Mouse (Mus musculus) inflammation-experienced regulatory T-cells (primary cell): ENCODE results near the gene Babam1. TPM values are rescaled to one million over a fixed set of nuclear protein-coding genes. Genes with fewer than 3 reads are reported as not detected.

Source experiments
- polyA plus RNA-seq, 2 experiments: library from polyadenylated mRNA; unstranded; fragments of 100-300 nt; shearing (Covaris generic); gene quantifications; one replicate each; pipeline ENCODE4 v1.2.1; 2017

The Babam1 gene
- 100 to 1,000 TPM; 104 to 108 TPM for polyA plus RNA-seq

DNA sequence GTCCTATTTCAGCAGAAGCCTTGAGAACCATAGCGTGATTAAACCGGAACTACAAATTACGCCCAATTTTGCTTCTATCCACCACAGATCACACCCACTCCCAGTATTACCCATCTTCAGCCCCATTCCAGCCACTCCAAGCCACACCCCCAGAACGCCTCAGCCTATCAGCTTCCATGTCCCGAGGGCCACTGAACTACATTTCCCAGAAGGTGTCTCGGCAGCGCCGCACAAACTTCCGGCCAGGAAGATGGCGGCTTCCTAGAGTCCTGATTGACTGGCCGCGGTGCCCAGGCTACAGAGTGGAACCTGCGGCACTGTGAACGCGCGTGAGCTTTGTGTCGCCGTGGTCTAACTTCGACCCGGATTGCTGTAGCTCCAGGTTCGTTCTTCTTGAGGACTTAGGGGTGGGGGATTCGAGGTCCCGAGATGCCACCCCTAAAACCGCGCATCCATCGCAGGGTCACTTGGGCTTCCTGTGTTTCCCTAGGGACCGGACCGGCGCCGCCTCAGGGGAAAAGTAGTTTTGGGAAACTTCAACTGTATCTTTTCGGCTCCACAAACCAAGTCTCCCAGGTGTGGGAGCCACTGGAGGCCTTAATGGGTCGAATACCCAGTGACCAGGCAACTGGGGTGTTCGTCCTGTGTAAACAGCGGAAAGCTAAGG, at the start of gene Babam1:
TSS of gene Babam1 (plus strand) at position 223 of the 667 bp plus-strand sequence.

GRCm38 (mm10) chr8:71366771-71367528, 29.7 kb upstream of the Babam1 start, which contains the start of gene Use1:
TSS of gene Use1 (plus strand) at chr8:71366848.

GRCm38 (mm10) chr8:71371236-71371848, 25.3 kb upstream of the Babam1 start, which contains the start of gene Ocel1:
TSS of gene Ocel1 (plus strand) at chr8:71371298.

GRCm38 (mm10) chr8:71381421-71381970, 15.2 kb upstream of the Babam1 start, which contains the start of gene Nr2f6:
TSS of gene Nr2f6 (minus strand) at chr8:71381960.

DNA sequence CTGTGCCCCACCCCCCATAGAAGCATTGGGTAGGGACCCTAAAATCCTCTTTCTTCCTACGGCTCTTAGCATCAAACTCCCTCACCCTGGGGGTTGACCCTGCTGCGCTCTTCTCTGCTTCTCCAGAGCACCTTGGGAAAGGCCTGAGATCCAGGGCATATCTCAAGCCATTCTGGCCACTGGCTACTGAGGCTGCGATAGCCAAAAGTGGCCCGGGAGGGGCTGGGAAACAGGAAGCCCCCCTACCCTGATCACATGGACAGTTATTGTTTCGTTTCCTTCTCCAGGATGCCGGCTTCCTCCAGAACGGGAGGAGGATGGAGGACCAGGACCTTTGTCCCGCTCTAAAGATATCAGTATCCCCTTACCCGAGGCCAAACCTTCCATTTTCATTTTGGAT, 1.0 kb upstream of the Babam1 start, which contains the start of gene Ushbp1:
TSS of gene Ushbp1 (minus strand) at position 174 of the 400 bp plus-strand sequence.

DNA sequence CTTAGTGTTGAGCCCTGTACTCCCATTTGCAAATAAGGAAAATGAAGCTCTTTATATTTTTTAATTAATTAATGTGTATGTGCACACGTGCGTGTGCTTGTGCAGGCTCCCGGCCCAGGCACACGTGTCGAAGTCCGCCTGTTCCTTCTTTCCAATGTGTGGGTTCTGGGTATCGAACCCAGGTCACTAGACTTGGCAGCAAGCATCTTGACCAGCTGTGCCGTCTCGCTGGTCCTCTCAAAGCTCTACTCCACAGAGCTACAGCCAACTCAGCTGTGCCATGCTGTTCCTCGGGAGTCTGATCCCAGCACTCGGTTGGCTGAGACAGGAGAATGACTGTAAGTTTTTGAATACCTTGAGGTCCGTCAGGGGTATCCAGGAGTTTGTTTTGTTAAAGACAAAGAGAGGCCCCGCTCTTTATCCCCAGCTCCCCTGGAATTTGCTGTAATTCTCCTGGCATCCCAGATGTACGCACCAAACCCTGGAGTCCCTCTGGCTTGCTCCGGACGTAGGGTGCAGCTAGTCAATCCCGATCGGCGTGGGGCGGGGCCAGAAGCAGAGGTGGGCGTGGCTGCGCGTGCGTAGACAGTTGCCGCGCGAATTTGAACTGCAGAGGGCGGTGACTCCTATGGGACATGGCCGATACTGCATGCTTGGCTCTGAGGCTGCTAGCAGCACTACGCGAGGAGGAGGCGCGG, 8.9 kb downstream of the Babam1 start, which contains the start of gene Ankle1:
TSS of gene Ankle1 (plus strand) at position 610 of the 698 bp plus-strand sequence.

Other genes starting within 250 kb of the Babam1 start
- 10 to 100 TPM; 56.5 to 66.5 TPM for gene Myo9b, start 124.1 kb upstream of the Babam1 start, polyA plus RNA-seq
- 10 to 100 TPM; 27.6 to 28.7 TPM for gene Haus8, start 123.9 kb upstream of the Babam1 start, polyA plus RNA-seq
- 100 to 1,000 TPM; 143 to 150 TPM for gene Use1, start 30.0 kb upstream of the Babam1 start, polyA plus RNA-seq
- gene Ocel1, start 25.6 kb upstream of the Babam1 start, polyA plus RNA-seq, result 10 to 100 TPM; 17.6 to 23.5 TPM
- 10 to 100 TPM in 1 of 2 experiments, 1 to 10 TPM in 1; 6.9 to 14.3 TPM for gene Nr2f6, start 14.9 kb upstream of the Babam1 start, polyA plus RNA-seq
- under 1 TPM; 0.05 to 0.26 TPM for gene Ushbp1, start 1.1 kb upstream of the Babam1 start, polyA plus RNA-seq
- 1 to 10 TPM in 1 of 2 experiments, under 1 TPM in 1; 0.12 to 2.2 TPM for gene Ankle1, start 9.1 kb downstream of the Babam1 start, polyA plus RNA-seq
- gene Abhd8, start 66.8 kb downstream of the Babam1 start, polyA plus RNA-seq, result 100 to 1,000 TPM; 123 to 182 TPM
- gene Mrpl34, start 68.1 kb downstream of the Babam1 start, polyA plus RNA-seq, result 10 to 100 TPM; 60.4 to 63.2 TPM
- 100 to 1,000 TPM in 1 of 2 experiments, 10 to 100 TPM in 1; 83.3 to 115 TPM for gene Dda1, start 72.3 kb downstream of the Babam1 start, polyA plus RNA-seq
- 10 to 100 TPM; 15.7 to 26.6 TPM for gene Ano8, start 89.1 kb downstream of the Babam1 start, polyA plus RNA-seq
- gene Gtpbp3, start 91.2 kb downstream of the Babam1 start, polyA plus RNA-seq, result 1 to 10 TPM; 8.7 to 9.3 TPM
- under 1 TPM in 1 of 2 experiments, not detected in 1; 0.20 TPM for gene Plvap, start 114.9 kb downstream of the Babam1 start, polyA plus RNA-seq
- gene Ccdc194, start 128.8 kb downstream of the Babam1 start, polyA plus RNA-seq, result 1 to 10 TPM in 1 of 2 experiments, under 1 TPM in 1; 0.36 to 1.0 TPM
- gene Bst2, start 140.6 kb downstream of the Babam1 start, polyA plus RNA-seq, result 100 to 1,000 TPM; 106 to 121 TPM
- 10 to 100 TPM; 98.2 to 98.4 TPM for gene Mvb12a, start 146.1 kb downstream of the Babam1 start, polyA plus RNA-seq
- gene Tmem221, start 162.0 kb downstream of the Babam1 start, polyA plus RNA-seq, result 1 to 10 TPM; 2.2 to 2.7 TPM
- gene Nxnl1, start 169.7 kb downstream of the Babam1 start, polyA plus RNA-seq, result 1 to 10 TPM in 1 of 2 experiments, under 1 TPM in 1; 0.18 to 3.6 TPM
- gene Slc27a1, start 172.0 kb downstream of the Babam1 start, polyA plus RNA-seq, result 10 to 100 TPM; 11.2 to 19.8 TPM
- gene Pgls, start 195.3 kb downstream of the Babam1 start, polyA plus RNA-seq, result 100 to 1,000 TPM in 1 of 2 experiments, 10 to 100 TPM in 1; 89.3 to 117 TPM
- 10 to 100 TPM in 1 of 2 experiments, 1 to 10 TPM in 1; 7.0 to 10.3 TPM for gene Fam129c, start 200.8 kb downstream of the Babam1 start, polyA plus RNA-seq
- gene Colgalt1, start 214.1 kb downstream of the Babam1 start, polyA plus RNA-seq, result 10 to 100 TPM; 33.6 to 41.0 TPM